ENCODE assay signal across 12 mouse cellular contexts in genomic region chr6:99013866-99014502, GRCm38 (mm10).
DNase-seq lines count a peak whose midpoint lies in the region; ATAC-seq and TF ChIP-seq lines count a peak whose summit lies in the region.
"Had no signal": no experiment of that assay in that cellular context is flagged by ENCODE, and none has a peak within 500 bp of the region (broad histone marks: within the 10 kb centered on the region; RNA-seq: fewer than 3 reads in every experiment).

No protein-coding gene starts in this region.

- no peak for TF ChIP-seq CTCF in lung, embryonic 14.5 days (IDR thresholded peaks at IDR 0.05; ENCODE audit: low read depth)

- no peak overlapping the region for H3K4me3 ChIP-seq in lung, embryonic 14.5 days (ENCODE audit: low read depth, low read length)
- H3K4me3 ChIP-seq in hindbrain, embryonic 15.5 days = no peak overlapping the region
- no peak overlapping the region for H3K4me3 ChIP-seq in neural tube, embryonic 14.5 days (ENCODE audit: low read depth, low read length)
- H3K4me3 ChIP-seq: limb, embryonic 15.5 days had no signal

- no peak overlapping the region for H3K4me2 ChIP-seq in lung, embryonic 14.5 days
- H3K4me2 ChIP-seq in hindbrain, embryonic 15.5 days = peak overlapping the region; percentile 21; the same call in 1 of the 2 replicates
- no peak overlapping the region for H3K4me2 ChIP-seq in neural tube, embryonic 14.5 days (ENCODE audit: low read depth, low read length)
- H3K4me2 ChIP-seq: limb, embryonic 15.5 days had no signal

- 0 out of 2 replicates have a peak, but pooled peaks have one; percentile 33 for ATAC-seq in cerebellum, adult (ENCODE audit: insufficient number of reproducible peaks, low FRiP score, low TSS enrichment)
- 0 out of 2 replicates have a peak, but pooled peaks have one; percentile 23 for ATAC-seq in lung, embryonic 14.5 days (ENCODE audit: insufficient read depth)
- 0 out of 2 replicates have a peak, but pooled peaks have one; percentile 43 for ATAC-seq in hindbrain, embryonic 15.5 days (ENCODE audit: low FRiP score, low read depth)
- ATAC-seq in neural tube, embryonic 14.5 days (ENCODE audit: low read depth) = peak; percentile 62; the same call in 1 of the 2 replicates

- peaks cover 27% of the 10 kb centered on the region for H3K36me3 ChIP-seq in lung, embryonic 14.5 days (ENCODE audit: insufficient read depth)
- no peaks in the 10 kb centered on the region for H3K36me3 ChIP-seq in hindbrain, embryonic 15.5 days
- no peaks in the 10 kb centered on the region for H3K36me3 ChIP-seq in neural tube, embryonic 14.5 days (ENCODE audit: control insufficient read depth, insufficient read depth, low read length)

- H3K27me3 ChIP-seq in lung, embryonic 14.5 days (ENCODE audit: insufficient read depth, low read length) = no peaks in the 10 kb centered on the region
- H3K27me3 ChIP-seq in hindbrain, embryonic 15.5 days = peaks cover 28% of the 10 kb centered on the region
- no peaks in the 10 kb centered on the region; the same call in 1 of the 2 replicates for H3K27me3 ChIP-seq in neural tube, embryonic 14.5 days (ENCODE audit: control insufficient read depth, insufficient read depth, low read length)
- H3K27me3 ChIP-seq: limb, embryonic 15.5 days had no signal

- no peaks in the 10 kb centered on the region for H3K9me3 ChIP-seq in lung, embryonic 14.5 days (ENCODE audit: low read depth, low read length)
- H3K9me3 ChIP-seq in hindbrain, embryonic 15.5 days = no peaks in the 10 kb centered on the region
- H3K9me3 ChIP-seq in neural tube, embryonic 14.5 days (ENCODE audit: control insufficient read depth, low read length) = no peaks in the 10 kb centered on the region
- H3K9me3 ChIP-seq: limb, embryonic 15.5 days had no signal

- H3K4me1 ChIP-seq in lung, embryonic 14.5 days (ENCODE audit: insufficient read depth) = peaks cover 20% of the 10 kb centered on the region; the same call in 1 of the 2 replicates
- H3K4me1 ChIP-seq in hindbrain, embryonic 15.5 days (replicated peaks) = peaks cover 23% of the 10 kb centered on the region
- peaks cover 27% of the 10 kb centered on the region for H3K4me1 ChIP-seq in neural tube, embryonic 14.5 days (ENCODE audit: control insufficient read depth, insufficient read depth, low read length)

- no peak overlapping the region for H3K27ac ChIP-seq in lung, embryonic 14.5 days (ENCODE audit: low read depth)
- H3K27ac ChIP-seq in hindbrain, embryonic 15.5 days (replicated peaks) = no peak overlapping the region
- no peak overlapping the region; the same call in 1 of the 2 replicates for H3K27ac ChIP-seq in neural tube, embryonic 14.5 days (ENCODE audit: low read depth, low read length)
- H3K27ac ChIP-seq: limb, embryonic 15.5 days had no signal

- WGBS in lung, embryonic 14.5 days = 38% methylated on average over 16 of the region's 16 CpGs
- WGBS in hindbrain, embryonic 15.5 days = 19% methylated on average over 16 of the region's 16 CpGs
- WGBS in neural tube, embryonic 14.5 days = 12% methylated on average over 16 of the region's 16 CpGs

- no peak overlapping the region for H3K9ac ChIP-seq in lung, embryonic 14.5 days
- H3K9ac ChIP-seq in hindbrain, embryonic 15.5 days = no peak overlapping the region
- no peak overlapping the region for H3K9ac ChIP-seq in neural tube, embryonic 14.5 days (replicated peaks; ENCODE audit: low read depth, low read length)
- H3K9ac ChIP-seq: limb, embryonic 15.5 days had no signal

- DNase-seq in cerebellum, adult 9-10 months = no peak
- no peak for DNase-seq in lung, embryonic 14.5 days
- no peak for DNase-seq in lung, postnatal 10 days
- no peak for DNase-seq in adrenal gland, postnatal 4 days (ENCODE audit: low spot score in 2 of 2)
- DNase-seq in spleen, postnatal 4 days (ENCODE audit: low spot score in 2 of 2) = no peak
- DNase-seq: cerebellum, adult 11 months; kidney, postnatal 36 days; lung, postnatal 36 days had no signal
